Mouse (Mus musculus) adrenal gland (tissue): ENCODE measurements around the gene Tent5c.

Source experiments
- intact Hi-C: fragments of 180-260 bp; cut with DNase I; formaldehyde crosslinking; loops from one replicate; pipeline ENCODE4 v1.15.1; 2025

Tent5c gene

GRCm38 (mm10) chr3:100408351-100409043, 80.6 kb downstream of the Tent5c start:
- intact Hi-C loops = no loop called here

GRCm38 (mm10) chr3:100402656-100403055, 86.5 kb downstream of the Tent5c start:
- intact Hi-C loops = no loop called here
